Mouse (Mus musculus): ENCODE measurements around the gene Gm13769. TPM values are rescaled to one million over a fixed set of nuclear protein-coding genes. Genes with fewer than 3 reads are reported as not detected.

The Gm13769 gene
- not detected in 2 replicates for polyA plus RNA-seq (2012; rRNA removed)

DNA sequence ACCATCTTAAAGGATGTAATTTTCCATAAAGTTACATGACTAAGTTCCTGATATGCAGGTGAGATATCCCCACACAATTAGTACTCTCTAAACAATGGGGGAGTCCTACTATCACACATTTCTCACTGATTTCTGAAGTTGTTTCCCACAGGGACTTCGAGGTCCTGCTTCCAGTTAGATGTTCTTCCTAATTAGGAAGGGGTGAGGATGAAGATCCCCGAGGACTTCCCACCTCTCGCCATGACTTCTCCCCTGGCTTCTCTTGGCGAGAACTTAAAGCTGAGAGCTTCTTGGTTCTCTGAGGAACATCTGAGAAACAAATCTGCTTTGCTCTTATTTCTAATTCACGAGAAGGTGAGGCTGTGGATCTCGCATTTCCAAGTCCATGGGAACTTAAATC is at the start of gene Gm13769:
TSS of gene Gm13769 (plus strand) at position 301 of the 400 bp plus-strand sequence.

DNA sequence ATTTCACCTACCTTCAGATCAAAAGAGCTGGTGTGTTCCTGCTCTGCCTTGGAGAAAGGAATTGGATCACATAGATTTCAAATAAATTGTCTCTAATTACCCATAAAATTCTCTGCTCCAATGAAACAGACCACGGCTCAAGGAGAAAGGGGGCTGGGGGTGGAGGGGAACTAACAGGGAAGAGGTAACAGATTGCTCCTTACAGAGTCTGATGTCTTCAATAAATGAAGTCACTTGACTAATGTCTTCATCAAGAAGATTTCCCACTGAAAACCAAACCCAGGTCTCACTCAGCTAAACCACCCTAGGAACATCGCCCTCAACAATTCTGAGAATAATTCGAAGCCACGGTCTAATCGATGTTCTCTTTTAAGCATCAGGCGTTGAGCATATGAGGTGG is 29.3 kb upstream of the Gm13769 start, which contains the start of gene Olfr1272:
TSS of gene Olfr1272 (minus strand) at position 101 of the 400 bp plus-strand sequence.

Other genes with a start within 250 kb of the Gm13769 start
- gene Olfr1269, start 200.8 kb upstream of the Gm13769 start, polyA plus RNA-seq (2012; rRNA removed), result not detected in 2 replicates
- gene Olfr32, start 179.9 kb upstream of the Gm13769 start, polyA plus RNA-seq (2012; rRNA removed), result not detected in 2 replicates
- not detected in 2 replicates for gene Olfr1270, start 169.1 kb upstream of the Gm13769 start, polyA plus RNA-seq (2012; rRNA removed)
- gene Olfr1506, start 97.7 kb upstream of the Gm13769 start, polyA plus RNA-seq (2012; rRNA removed), result not detected in 2 replicates
- not detected in 2 replicates for gene Olfr142, start 64.6 kb upstream of the Gm13769 start, polyA plus RNA-seq (2012; rRNA removed)
- not detected in 2 replicates for gene Olfr1271, start 51.2 kb upstream of the Gm13769 start, polyA plus RNA-seq (2012; rRNA removed)
- gene Olfr1272, start 29.4 kb upstream of the Gm13769 start, polyA plus RNA-seq (2012; rRNA removed), result not detected in 2 replicates
- not detected in 2 replicates for gene Olfr1274-ps, start 76.5 kb downstream of the Gm13769 start, polyA plus RNA-seq (2012; rRNA removed)

All from colon, adult 2 months (tissue).